Mouse (Mus musculus): Measurements from ENCODE around the gene BC049715. TPM values are rescaled to one million over a fixed set of nuclear protein-coding genes. Genes with fewer than 3 reads are reported as not detected.

The BC049715 gene
- polyA plus RNA-seq, 1 experiment, result 0.56 TPM

DNA sequence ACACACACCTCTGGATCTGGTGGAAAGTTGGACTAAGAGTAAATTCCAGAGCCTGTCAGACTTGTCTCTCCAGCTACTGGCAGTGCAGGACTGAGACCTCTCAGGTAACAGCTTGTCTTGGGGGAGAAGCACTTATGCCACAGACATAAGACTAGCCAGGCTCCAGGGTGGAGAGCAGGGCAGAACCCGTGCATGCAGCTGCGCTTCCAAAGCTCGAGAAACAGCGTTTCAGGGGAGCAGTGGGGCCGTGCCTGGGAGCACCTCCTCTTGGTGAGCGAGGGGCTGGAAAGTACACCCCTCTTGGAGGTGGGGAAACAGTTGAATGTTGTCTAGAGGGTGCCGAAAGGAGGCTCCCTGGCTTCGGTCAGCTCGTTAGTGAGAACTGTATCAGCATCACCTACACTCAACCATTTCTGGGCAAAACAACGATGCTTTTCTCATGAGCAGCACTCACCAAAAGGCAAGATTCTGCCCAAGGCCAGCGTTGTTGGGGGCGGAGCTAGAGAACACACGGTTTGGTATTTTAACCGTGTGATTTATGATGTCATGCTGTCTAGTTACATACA, 28.7 kb downstream of the BC049715 start:
- H3K36me3 ChIP-seq (ENCODE audit: control insufficient read depth, insufficient read depth, low read length), result no peaks in the 10 kb centered on the region

DNA sequence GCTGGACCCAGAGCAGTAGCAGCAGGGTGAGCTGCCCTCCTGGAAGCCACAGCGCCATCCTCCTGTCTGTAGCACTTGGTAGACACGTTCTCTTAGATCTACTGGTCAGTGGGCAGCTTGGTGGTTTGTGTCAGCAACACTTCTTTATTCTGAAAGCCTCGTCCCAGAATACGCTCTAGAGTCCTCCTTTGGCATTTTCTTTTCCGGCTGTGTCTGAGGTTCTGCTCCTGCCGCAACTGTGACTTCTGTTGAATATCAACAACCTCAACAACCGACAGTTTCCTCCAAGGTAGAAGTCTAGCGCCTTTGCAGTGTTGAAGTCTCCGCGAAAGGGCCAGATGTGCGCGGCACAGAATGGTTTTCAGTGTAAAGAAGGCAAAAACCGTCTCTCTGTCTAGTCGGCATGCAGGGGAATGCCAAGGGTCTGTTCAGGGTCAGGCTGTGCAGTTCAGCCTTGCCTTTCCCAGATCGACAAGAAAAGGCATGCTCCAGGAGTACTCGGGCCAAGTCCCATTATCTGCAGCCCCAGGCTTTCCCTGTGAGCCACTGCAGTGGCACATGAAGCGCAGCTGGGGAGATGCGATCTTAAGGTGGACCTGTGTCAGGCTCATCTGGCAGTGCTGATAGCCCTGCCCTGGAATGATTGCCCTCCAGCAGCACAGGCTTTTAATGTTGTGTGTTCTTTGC, 29.9 kb downstream of the BC049715 start, which contains the start of gene Art4:
Art4 (minus strand) TSS at position 548 of the 687 bp plus-strand sequence.
- 50% methylated on average over 18 of the region's 18 CpGs for WGBS
- peaks cover 7% of the 10 kb centered on the region for H3K4me1 ChIP-seq (ENCODE audit: control insufficient read depth, insufficient read depth, insufficient read length, low read length)
- no peaks in the 10 kb centered on the region for H3K27me3 ChIP-seq (ENCODE audit: control insufficient read depth, insufficient read depth, low read length)
- H3K27ac ChIP-seq (ENCODE audit: insufficient read depth, low read depth, low read length), result 0 out of 2 replicates have a peak within 1 kb of the TSS, but pooled peaks have one; percentile 6
- no peak for TF ChIP-seq CTCF (IDR thresholded peaks at IDR 0.05; ENCODE audit: extremely low read depth, insufficient read length, insufficient replicate concordance, low read depth, low read length)
- TF ChIP-seq POLR2A (IDR thresholded peaks at IDR 0.05; ENCODE audit: low read depth, low read length), result no peak
- peak within 1 kb of the TSS; percentile 21 for H3K4me3 ChIP-seq (ENCODE audit: low read depth, low read length)
- H3K36me3 ChIP-seq (ENCODE audit: control insufficient read depth, insufficient read depth, low read length), result no peaks in the 10 kb centered on the region

More for the DNA sequence above, 28.7 kb downstream of the BC049715 start:
- 41% methylated on average over 14 of the region's 14 CpGs for WGBS
- H3K4me3 ChIP-seq (ENCODE audit: low read depth, low read length), result no peak overlapping the region
- H3K27ac ChIP-seq (ENCODE audit: insufficient read depth, low read depth, low read length), result no peak overlapping the region
- TF ChIP-seq POLR2A (IDR thresholded peaks at IDR 0.05; ENCODE audit: low read depth, low read length), result no peak
- no peak for TF ChIP-seq CTCF (IDR thresholded peaks at IDR 0.05; ENCODE audit: extremely low read depth, insufficient read length, insufficient replicate concordance, low read depth, low read length)
- peaks cover 7% of the 10 kb centered on the region for H3K4me1 ChIP-seq (ENCODE audit: control insufficient read depth, insufficient read depth, insufficient read length, low read length)
- H3K27me3 ChIP-seq (ENCODE audit: control insufficient read depth, insufficient read depth, low read length), result no peaks in the 10 kb centered on the region

DNA sequence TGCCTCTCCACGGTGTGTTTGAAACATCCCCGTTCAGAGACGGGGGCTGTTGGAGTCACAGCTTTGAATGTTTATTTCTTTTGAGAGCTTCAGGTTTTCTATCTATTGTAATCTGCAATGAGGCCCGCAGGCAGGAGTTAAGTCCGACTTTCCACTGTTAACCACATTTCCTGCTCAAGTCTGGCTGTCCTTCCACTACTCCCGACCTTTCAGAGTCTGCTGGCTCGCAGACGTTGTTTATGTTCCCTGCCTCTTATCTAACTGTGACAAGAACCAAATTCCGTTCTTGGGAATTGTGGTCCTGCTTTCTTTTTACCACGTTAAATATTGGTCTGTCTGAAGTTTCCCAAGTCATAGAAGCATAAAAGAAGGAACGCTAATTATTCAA, 30.4 kb downstream of the BC049715 start:
- TF ChIP-seq POLR2A (IDR thresholded peaks at IDR 0.05; ENCODE audit: low read depth, low read length) (no peak), CTCF (IDR thresholded peaks at IDR 0.05; ENCODE audit: extremely low read depth, insufficient read length, insufficient replicate concordance, low read depth, low read length) (no peak)
- Histone ChIP-seq H3K36me3 (ENCODE audit: control insufficient read depth, insufficient read depth, low read length) (no peaks in the 10 kb centered on the region), H3K27ac (ENCODE audit: insufficient read depth, low read depth, low read length) (0 out of 2 replicates have a peak overlapping the region, but pooled peaks have one; percentile 6), H3K4me3 (ENCODE audit: low read depth, low read length) (peak overlapping the region; percentile 21), H3K27me3 (ENCODE audit: control insufficient read depth, insufficient read depth, low read length) (no peaks in the 10 kb centered on the region), H3K4me1 (ENCODE audit: control insufficient read depth, insufficient read depth, insufficient read length, low read length) (peaks cover 7% of the 10 kb centered on the region)
- WGBS, result 13% methylated on average over 11 of the region's 11 CpGs

DNA sequence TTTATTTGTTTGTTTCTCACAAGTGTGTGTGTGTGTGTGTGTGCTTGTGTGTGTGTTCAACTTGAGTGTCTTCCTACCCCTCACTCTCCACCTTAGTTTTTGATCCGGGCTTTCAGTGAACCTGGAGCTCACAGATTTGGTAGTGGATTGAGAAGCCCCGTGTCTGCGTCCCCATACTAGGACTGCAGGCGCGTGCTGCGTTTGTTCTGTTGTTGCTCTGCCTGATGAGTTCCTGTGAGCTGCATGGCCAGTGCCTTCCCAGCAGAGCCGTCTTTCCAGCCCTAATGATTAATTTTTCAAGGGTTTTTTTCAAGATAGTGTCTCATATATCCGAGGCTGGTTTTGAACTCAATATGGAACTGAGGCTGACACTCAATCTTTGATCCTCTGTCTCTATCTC, 31.0 kb downstream of the BC049715 start:
- Histone ChIP-seq H3K4me1 (ENCODE audit: control insufficient read depth, insufficient read depth, insufficient read length, low read length) (peaks cover 7% of the 10 kb centered on the region), H3K36me3 (ENCODE audit: control insufficient read depth, insufficient read depth, low read length) (no peaks in the 10 kb centered on the region), H3K27ac (ENCODE audit: insufficient read depth, low read depth, low read length) (no peak overlapping the region), H3K4me3 (ENCODE audit: low read depth, low read length) (no peak overlapping the region), H3K27me3 (ENCODE audit: control insufficient read depth, insufficient read depth, low read length) (no peaks in the 10 kb centered on the region)
- WGBS, result 69% methylated on average over 8 of the region's 8 CpGs
- TF ChIP-seq POLR2A (IDR thresholded peaks at IDR 0.05; ENCODE audit: low read depth, low read length) (no peak), CTCF (IDR thresholded peaks at IDR 0.05; ENCODE audit: extremely low read depth, insufficient read length, insufficient replicate concordance, low read depth, low read length) (no peak)

DNA sequence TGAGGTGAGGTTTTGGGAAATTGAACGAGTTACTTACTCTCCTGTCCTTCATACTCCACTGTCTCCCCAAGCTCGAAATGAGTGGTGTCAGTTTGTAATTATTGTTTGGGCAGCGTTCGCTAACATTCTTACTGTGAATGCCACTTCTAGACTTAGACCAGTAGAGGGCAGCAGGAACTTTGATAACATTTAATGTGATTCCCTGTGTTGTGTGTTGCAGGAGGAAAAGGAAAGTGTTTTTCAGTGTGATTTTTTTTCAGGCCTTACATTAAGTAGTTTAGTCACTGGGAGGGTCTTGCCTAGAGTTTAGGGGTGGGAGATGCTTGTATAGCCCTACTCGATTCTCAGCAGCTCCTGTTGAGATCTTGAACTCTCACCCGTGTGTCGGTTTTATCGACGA, 33.6 kb downstream of the BC049715 start:
- no peak overlapping the region for H3K4me3 ChIP-seq (ENCODE audit: low read depth, low read length)
- H3K27me3 ChIP-seq (ENCODE audit: control insufficient read depth, insufficient read depth, low read length), result no peaks in the 10 kb centered on the region
- H3K36me3 ChIP-seq (ENCODE audit: control insufficient read depth, insufficient read depth, low read length), result no peaks in the 10 kb centered on the region
- no peak overlapping the region for H3K27ac ChIP-seq (ENCODE audit: insufficient read depth, low read depth, low read length)
- peaks cover 7% of the 10 kb centered on the region for H3K4me1 ChIP-seq (ENCODE audit: control insufficient read depth, insufficient read depth, insufficient read length, low read length)
- TF ChIP-seq POLR2A (IDR thresholded peaks at IDR 0.05; ENCODE audit: low read depth, low read length) (no peak), CTCF (IDR thresholded peaks at IDR 0.05; ENCODE audit: extremely low read depth, insufficient read length, insufficient replicate concordance, low read depth, low read length) (no peak; the same call in 1 of the 2 replicates)
- 32% methylated on average over 9 of the region's 9 CpGs for WGBS

DNA sequence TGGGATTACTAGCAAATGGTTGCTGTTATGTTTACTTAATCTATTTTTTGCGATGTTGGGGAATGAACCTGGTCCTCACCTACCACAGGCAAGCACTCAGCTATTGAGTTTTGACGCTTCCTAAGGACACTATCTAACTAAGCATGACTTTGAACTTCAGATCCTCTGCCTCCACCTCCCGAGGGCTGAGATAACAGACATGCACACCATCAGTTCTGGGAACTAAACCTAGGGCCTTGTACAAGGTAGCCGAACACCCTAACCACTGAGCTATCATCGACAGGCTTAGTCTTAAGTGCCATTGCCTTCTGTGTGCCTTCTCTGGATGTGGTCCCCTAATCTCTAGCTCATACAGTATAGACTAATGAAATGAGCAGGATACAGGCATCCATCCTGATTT, 37.9 kb downstream of the BC049715 start:
- no peak overlapping the region for H3K27ac ChIP-seq (ENCODE audit: insufficient read depth, low read depth, low read length)
- H3K4me3 ChIP-seq (ENCODE audit: low read depth, low read length), result no peak overlapping the region
- no peaks in the 10 kb centered on the region for H3K4me1 ChIP-seq (ENCODE audit: control insufficient read depth, insufficient read depth, insufficient read length, low read length)
- no peak for TF ChIP-seq CTCF (IDR thresholded peaks at IDR 0.05; ENCODE audit: extremely low read depth, insufficient read length, insufficient replicate concordance, low read depth, low read length)
- no peak for TF ChIP-seq POLR2A (IDR thresholded peaks at IDR 0.05; ENCODE audit: low read depth, low read length)
- 76% methylated on average over 5 of the region's 5 CpGs for WGBS
- no peaks in the 10 kb centered on the region for H3K27me3 ChIP-seq (ENCODE audit: control insufficient read depth, insufficient read depth, low read length)
- no peaks in the 10 kb centered on the region for H3K36me3 ChIP-seq (ENCODE audit: control insufficient read depth, insufficient read depth, low read length)

DNA sequence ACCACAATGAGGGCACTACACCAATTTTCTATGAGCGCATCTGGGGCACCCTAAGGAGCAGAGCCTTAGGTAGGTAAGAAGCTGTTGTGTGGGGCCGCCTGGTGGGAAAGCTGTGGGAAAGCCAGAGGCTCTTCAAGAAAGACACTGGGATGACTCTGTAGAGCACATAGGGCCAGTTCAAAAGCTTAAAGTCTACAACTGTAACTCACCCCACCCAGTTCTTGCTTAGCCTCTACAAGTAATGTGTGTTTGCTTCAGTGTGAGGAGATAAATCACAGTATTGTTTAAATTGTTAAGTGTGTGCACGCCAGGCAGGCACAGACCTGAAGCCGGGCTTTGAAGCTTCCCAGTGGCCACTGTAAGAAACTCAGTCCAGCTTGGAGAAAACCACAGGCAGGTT, 38.7 kb downstream of the BC049715 start:
- Histone ChIP-seq H3K36me3 (ENCODE audit: control insufficient read depth, insufficient read depth, low read length) (no peaks in the 10 kb centered on the region), H3K4me3 (ENCODE audit: low read depth, low read length) (no peak overlapping the region), H3K27ac (ENCODE audit: insufficient read depth, low read depth, low read length) (no peak overlapping the region), H3K4me1 (ENCODE audit: control insufficient read depth, insufficient read depth, insufficient read length, low read length) (no peaks in the 10 kb centered on the region), H3K27me3 (ENCODE audit: control insufficient read depth, insufficient read depth, low read length) (no peaks in the 10 kb centered on the region)
- TF ChIP-seq CTCF (IDR thresholded peaks at IDR 0.05; ENCODE audit: extremely low read depth, insufficient read length, insufficient replicate concordance, low read depth, low read length) (no peak), POLR2A (IDR thresholded peaks at IDR 0.05; ENCODE audit: low read depth, low read length) (no peak)
- 68% methylated on average over 4 of the region's 4 CpGs for WGBS
